Mouse (Mus musculus): ENCODE measurements around the gene Nsg2. TPM values are rescaled to one million over a fixed set of nuclear protein-coding genes. Genes with fewer than 3 reads are reported as not detected.

Nsg2 gene
- polyA plus RNA-seq, 1 experiment from 2014 or later: 9.9 TPM

Other genes with a start within 250 kb of the Nsg2 start
- gene Cpeb4, start 128.3 kb upstream of the Nsg2 start, polyA plus RNA-seq (2015; fragmentation: Nextera tagmentation; extraction: Ambion mirVana): 3.0 and 5.2 TPM in 2 replicates
- gene 4930524B15Rik, start 34.9 kb upstream of the Nsg2 start, polyA plus RNA-seq (2015; fragmentation: Nextera tagmentation; extraction: Ambion mirVana): not detected in 2 replicates
- 0.02 and 0.11 TPM in 2 replicates for gene Il9r, start 199.8 kb downstream of the Nsg2 start, polyA plus RNA-seq (2015; fragmentation: Nextera tagmentation; extraction: Ambion mirVana)
- 40.7 and 45.6 TPM in 2 replicates for gene Snrnp25, start 205.0 kb downstream of the Nsg2 start, polyA plus RNA-seq (2015; fragmentation: Nextera tagmentation; extraction: Ambion mirVana)
- 50.3 and 51.5 TPM in 2 replicates for gene Rhbdf1, start 221.8 kb downstream of the Nsg2 start, polyA plus RNA-seq (2015; fragmentation: Nextera tagmentation; extraction: Ambion mirVana)
- 32.6 and 33.8 TPM in 2 replicates for gene Mpg, start 226.0 kb downstream of the Nsg2 start, polyA plus RNA-seq (2015; fragmentation: Nextera tagmentation; extraction: Ambion mirVana)

All from intestine, embryonic 16.5 days (tissue).